Comparison of ENCODE assay signal across 8 mouse cellular contexts in genomic region chr13:23411311-23412210, GRCm38 (mm10). TPM values are rescaled to one million over a fixed set of nuclear protein-coding genes. Genes with fewer than 3 reads are reported as not detected.
A peak's percentile ranks its signal among the peaks of the same experiment; 100 is the strongest.
DNase-seq lines count a peak whose midpoint lies in the region; ATAC-seq and TF ChIP-seq lines count a peak whose summit lies in the region.

No protein-coding gene starts in this region.

- DNase-seq in layer of hippocampus, adult 2 months (ENCODE audit: low spot score in 2 of 2), result peak in 1 of 2 experiments; percentile 57
- DNase-seq in layer of hippocampus, adult 9-10 months (ENCODE audit: low spot score), result no peak
- DNase-seq in R1 (ENCODE audit: low read depth, low spot score), result peak; percentile 99
- peak; percentile 62 for DNase-seq in embryonic facial prominence, embryonic 11.5 days (ENCODE audit: low spot score)
- peak; percentile 66 for DNase-seq in intestine, embryonic 14.5 days (ENCODE audit: low spot score)
- no peak for DNase-seq in adrenal gland, postnatal 36 days

- no peaks in the 10 kb centered on the region for H3K27me3 ChIP-seq in embryonic facial prominence, embryonic 11.5 days (ENCODE audit: control insufficient read depth, insufficient read depth, low read length)
- H3K27me3 ChIP-seq in intestine, embryonic 14.5 days (replicated peaks; ENCODE audit: control insufficient read depth, insufficient read depth, low read length), result peaks cover 27% of the 10 kb centered on the region; the same call in 1 of the 2 replicates
- H3K27me3 ChIP-seq in midbrain, embryonic 12.5 days, result peaks cover 36% of the 10 kb centered on the region

- peak; percentile 41; the same call in 1 of the 2 replicates for TF ChIP-seq CTCF in layer of hippocampus, adult 2 months (conservative IDR thresholded peaks at IDR 0.05)

- WGBS in embryonic facial prominence, embryonic 11.5 days, result 4% methylated on average over 29 of the region's 29 CpGs
- 9% methylated on average over 29 of the region's 29 CpGs for WGBS in intestine, embryonic 14.5 days
- WGBS in midbrain, embryonic 12.5 days, result 5% methylated on average over 29 of the region's 29 CpGs

- peak overlapping the region; percentile 62 for H3K4me3 ChIP-seq in layer of hippocampus, adult 2 months
- peak overlapping the region; percentile 35 for H3K4me3 ChIP-seq in embryonic facial prominence, embryonic 11.5 days (ENCODE audit: low read depth, low read length)
- H3K4me3 ChIP-seq in intestine, embryonic 14.5 days (ENCODE audit: low read depth, low read length), result peak overlapping the region; percentile 39
- H3K4me3 ChIP-seq in midbrain, embryonic 12.5 days, result peak overlapping the region; percentile 41

- no peak overlapping the region for H3K27ac ChIP-seq in layer of hippocampus, adult 2 months
- H3K27ac ChIP-seq in embryonic facial prominence, embryonic 11.5 days (replicated peaks; ENCODE audit: low read depth, low read length), result no peak overlapping the region
- H3K27ac ChIP-seq in intestine, embryonic 14.5 days (ENCODE audit: low read depth), result no peak overlapping the region
- no peak overlapping the region for H3K27ac ChIP-seq in midbrain, embryonic 12.5 days (replicated peaks)

- no peaks in the 10 kb centered on the region for H3K9me3 ChIP-seq in embryonic facial prominence, embryonic 11.5 days (replicated peaks; ENCODE audit: control insufficient read depth, low read length)
- no peaks in the 10 kb centered on the region for H3K9me3 ChIP-seq in intestine, embryonic 14.5 days (ENCODE audit: control insufficient read depth, low read length)
- no peaks in the 10 kb centered on the region for H3K9me3 ChIP-seq in midbrain, embryonic 12.5 days

- no peaks in the 10 kb centered on the region for H3K36me3 ChIP-seq in embryonic facial prominence, embryonic 11.5 days (replicated peaks; ENCODE audit: control insufficient read depth, insufficient read depth, low read depth, low read length)
- H3K36me3 ChIP-seq in intestine, embryonic 14.5 days (ENCODE audit: control insufficient read depth, insufficient read depth, low read length), result no peaks in the 10 kb centered on the region
- no peaks in the 10 kb centered on the region for H3K36me3 ChIP-seq in midbrain, embryonic 12.5 days

- no peak overlapping the region for H3K9ac ChIP-seq in embryonic facial prominence, embryonic 11.5 days (replicated peaks; ENCODE audit: low read length)
- H3K9ac ChIP-seq in intestine, embryonic 14.5 days (ENCODE audit: low read length), result no peak overlapping the region
- H3K9ac ChIP-seq in midbrain, embryonic 12.5 days (replicated peaks), result no peak overlapping the region

- H3K4me1 ChIP-seq in embryonic facial prominence, embryonic 11.5 days (ENCODE audit: control insufficient read depth, insufficient read depth, low read length), result no peaks in the 10 kb centered on the region
- 0 out of 2 replicates have a peak, but pooled peaks cover 4% of the 10 kb centered on the region for H3K4me1 ChIP-seq in intestine, embryonic 14.5 days (replicated peaks; ENCODE audit: control insufficient read depth, insufficient read depth, low read length)
- peaks cover 9% of the 10 kb centered on the region; the same call in 1 of the 2 replicates for H3K4me1 ChIP-seq in midbrain, embryonic 12.5 days

- peak overlapping the region; percentile 67 for H3K4me2 ChIP-seq in embryonic facial prominence, embryonic 11.5 days (ENCODE audit: low read depth, low read length)
- H3K4me2 ChIP-seq in intestine, embryonic 14.5 days (ENCODE audit: low read length), result peak overlapping the region; percentile 52
- peak overlapping the region; percentile 60 for H3K4me2 ChIP-seq in midbrain, embryonic 12.5 days (replicated peaks)

- 0 out of 2 replicates have a peak, but pooled peaks have one; percentile 39 for ATAC-seq in embryonic facial prominence, embryonic 11.5 days (replicated peaks; ENCODE audit: insufficient number of reproducible peaks, low FRiP score, low TSS enrichment, low read depth)
- peak; percentile 73; the same call in 1 of the 2 replicates for ATAC-seq in intestine, embryonic 14.5 days (replicated peaks; ENCODE audit: low FRiP score, low TSS enrichment, low read depth)
- ATAC-seq in midbrain, embryonic 12.5 days (ENCODE audit: low FRiP score, low read depth), result 0 out of 2 replicates have a peak, but pooled peaks have one; percentile 12
- no peak for ATAC-seq in monocyte, adult 5-6 weeks (replicated peaks; ENCODE audit: insufficient number of reproducible peaks, low FRiP score, low TSS enrichment, poor library complexity, severe bottlenecking)

RNA-seq across cellular contexts. Expression of gene Abt1, which starts 12.1 kb away (rescaled TPM):
- total RNA-seq in layer of hippocampus, adult 2 months (2021), result 1 to 10 TPM; 7.8 to 9.7 TPM
- 15.0 and 16.2 TPM in 2 replicates for polyA plus RNA-seq in embryonic facial prominence, embryonic 11.5 days (2014; fragmentation: Nextera tagmentation; extraction: Ambion mirVana)
- 11.9 and 13.8 TPM in 2 replicates for polyA plus RNA-seq in intestine, embryonic 14.5 days (2014; fragmentation: Nextera tagmentation; extraction: Ambion mirVana)
- 10.1 and 12.3 TPM in 2 replicates for polyA plus RNA-seq in midbrain, embryonic 12.5 days (2016; fragmentation: Nextera tagmentation; extraction: Ambion mirVana)
- total RNA-seq in monocyte, adult 5-6 weeks (2017), result 12.1 to 15.9 TPM (median 13.2 TPM) in 3 replicates
- total RNA-seq in adrenal gland, postnatal 36 days (2021), result 1 to 10 TPM; 6.9 to 8.3 TPM

RNA-seq across cellular contexts. Expression of gene Zfp322a, which starts 42.6 kb away (rescaled TPM):
- total RNA-seq in layer of hippocampus, adult 2 months (2021), result 10 to 100 TPM; 28.7 to 33.6 TPM
- 72.4 and 76.2 TPM in 2 replicates for polyA plus RNA-seq in embryonic facial prominence, embryonic 11.5 days (2014; fragmentation: Nextera tagmentation; extraction: Ambion mirVana)
- polyA plus RNA-seq in intestine, embryonic 14.5 days (2014; fragmentation: Nextera tagmentation; extraction: Ambion mirVana), result 39.5 and 49.8 TPM in 2 replicates
- polyA plus RNA-seq in midbrain, embryonic 12.5 days (2016; fragmentation: Nextera tagmentation; extraction: Ambion mirVana), result 66.1 and 66.9 TPM in 2 replicates
- total RNA-seq in monocyte, adult 5-6 weeks (2017), result 27.6 to 70.6 TPM (median 42.7 TPM) in 3 replicates
- 10 to 100 TPM; 19.4 to 21.2 TPM for total RNA-seq in adrenal gland, postnatal 36 days (2021)

RNA-seq across cellular contexts. Expression of gene Btn1a1, which starts 54.1 kb away (rescaled TPM):
- not detected for total RNA-seq in layer of hippocampus, adult 2 months (2021)
- 0.24 and 0.35 TPM in 2 replicates for polyA plus RNA-seq in embryonic facial prominence, embryonic 11.5 days (2014; fragmentation: Nextera tagmentation; extraction: Ambion mirVana)
- polyA plus RNA-seq in intestine, embryonic 14.5 days (2014; fragmentation: Nextera tagmentation; extraction: Ambion mirVana), result 0.05 and 0.11 TPM in 2 replicates
- polyA plus RNA-seq in midbrain, embryonic 12.5 days (2016; fragmentation: Nextera tagmentation; extraction: Ambion mirVana), result not detected in 2 replicates
- total RNA-seq in monocyte, adult 5-6 weeks (2017), result not detected in 3 replicates
- total RNA-seq in adrenal gland, postnatal 36 days (2021), result not detected

Comparison
In these comparisons a context has a peak if more than half of its experiments do, and no peak if none do; other contexts are left out.
1. DNase-seq: peak in R1 (single experiment), embryonic facial prominence, embryonic 11.5 days (single experiment) and intestine, embryonic 14.5 days (single experiment); none in layer of hippocampus, adult 9-10 months (single experiment) and adrenal gland, postnatal 36 days (0 of 2).
2. Peak in every context shown above with its lines, with median percentiles within 50 percentile points of each other: H3K4me3 ChIP-seq and H3K4me2 ChIP-seq.